Mouse (Mus musculus) telencephalon, adult 2 months (tissue): Measurements from ENCODE around the gene Btbd35f16.
"Not testable (repeated sequence)": the region's sequence is repeated elsewhere in the genome, so short reads cannot be mapped to it uniquely, and the experiment has no call there.

Experiments
- DNase-seq: peaks from one replicate; pipeline ENCODE4 v3.0.0-alpha.2; 2011; ENCODE audit warnings: low read depth, low spot score

Gene Btbd35f16

GRCm38 (mm10) chrX:3956902-3957301 lies at the start of gene Btbd35f16:
Gene Btbd35f16 (minus strand): TSS chrX:3957002.
- DNase-seq: not testable (repeated sequence)
